Mouse (Mus musculus) bone marrow macrophage, adult 2 months (primary cell): ENCODE measurements around the gene Usp3. TPM values are rescaled to one million over a fixed set of nuclear protein-coding genes. Genes with fewer than 3 reads are reported as not detected.

ENCODE experiments used
- H3K27ac ChIP-seq: 2 replicates; pipeline ENCODE4 v1.5.1; 2012; ENCODE audit warnings: low read depth, low read length; ENCODE audit not compliant: insufficient read depth
- H3K4me1 ChIP-seq: 2 replicates; pipeline ENCODE4 v1.6.1; 2012; ENCODE audit warnings: low read length; ENCODE audit not compliant: control insufficient read depth, insufficient read depth
- H3K4me3 ChIP-seq: 2 replicates; pipeline ENCODE4 v1.5.1; 2012; ENCODE audit warnings: mild to moderate bottlenecking, low read length, moderate library complexity; ENCODE audit not compliant: insufficient read depth
- CTCF ChIP-seq: IDR thresholded peaks from 2 replicates; pipeline ENCODE4 v1.5.1; 2012; ENCODE audit warnings: low read depth, mild to moderate bottlenecking, low read length, moderate library complexity
- POLR2A ChIP-seq: IDR thresholded peaks from 2 replicates; pipeline ENCODE4 v1.6.1; 2012; ENCODE audit warnings: mild to moderate bottlenecking, low read depth, low read length, borderline replicate concordance
- polyA plus RNA-seq: library from polyadenylated mRNA; stranded (reverse); fragments of >200 nt; gene quantifications from 2 replicates; pipeline ENCODE4 v1.2.4, GENCODE M21; 2012; ENCODE audit not compliant: missing spikeins, insufficient read depth, insufficient read length

Usp3 gene
- polyA plus RNA-seq, 1 experiment: 64.4 TPM

DNA sequence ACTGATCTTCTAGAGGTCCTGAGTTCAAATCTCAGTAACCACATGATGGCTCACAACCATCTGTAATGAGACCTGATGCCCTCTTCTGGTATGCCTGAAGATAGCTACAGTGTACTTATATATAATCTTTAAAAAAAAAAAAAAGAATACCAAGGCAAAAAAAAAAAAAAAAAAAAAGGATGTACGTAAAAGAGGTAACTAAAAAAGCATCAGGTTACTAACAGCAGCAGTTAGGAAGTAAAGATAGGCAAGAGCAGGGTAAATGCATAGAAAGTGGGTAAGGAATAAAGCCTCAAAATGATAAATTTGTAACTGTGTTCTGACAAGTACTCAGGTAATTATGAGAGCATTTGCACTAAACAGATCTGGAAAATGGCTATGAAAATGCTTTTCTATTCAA is 12.2 kb downstream of the Usp3 start:
- Histone ChIP-seq H3K4me3 (no peak overlapping the region), H3K4me1 (peaks cover 14% of the 10 kb centered on the region), H3K27ac (no peak overlapping the region)
- TF ChIP-seq CTCF: no peak
- TF ChIP-seq POLR2A: no peak

DNA sequence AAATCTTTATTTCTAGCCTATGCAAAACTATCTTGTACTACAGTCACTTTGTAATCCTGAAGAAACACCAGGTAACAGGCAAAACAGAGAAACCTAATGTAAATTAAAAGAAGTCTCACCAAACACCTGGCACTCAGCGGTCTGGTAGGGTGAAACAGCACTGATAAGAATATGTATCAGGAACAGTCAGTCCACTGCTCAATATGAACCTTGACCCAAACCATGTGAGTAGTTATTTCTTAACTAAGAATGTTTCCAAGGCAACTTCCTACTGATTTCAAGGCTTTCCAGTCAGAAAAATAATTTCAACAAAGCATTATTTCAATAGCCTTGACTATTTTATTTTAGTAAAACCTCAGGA is 17.1 kb downstream of the Usp3 start:
- TF ChIP-seq CTCF: no peak
- TF ChIP-seq POLR2A: no peak
- Histone ChIP-seq H3K27ac (no peak overlapping the region), H3K4me1 (peaks cover 14% of the 10 kb centered on the region), H3K4me3 (no peak overlapping the region)

DNA sequence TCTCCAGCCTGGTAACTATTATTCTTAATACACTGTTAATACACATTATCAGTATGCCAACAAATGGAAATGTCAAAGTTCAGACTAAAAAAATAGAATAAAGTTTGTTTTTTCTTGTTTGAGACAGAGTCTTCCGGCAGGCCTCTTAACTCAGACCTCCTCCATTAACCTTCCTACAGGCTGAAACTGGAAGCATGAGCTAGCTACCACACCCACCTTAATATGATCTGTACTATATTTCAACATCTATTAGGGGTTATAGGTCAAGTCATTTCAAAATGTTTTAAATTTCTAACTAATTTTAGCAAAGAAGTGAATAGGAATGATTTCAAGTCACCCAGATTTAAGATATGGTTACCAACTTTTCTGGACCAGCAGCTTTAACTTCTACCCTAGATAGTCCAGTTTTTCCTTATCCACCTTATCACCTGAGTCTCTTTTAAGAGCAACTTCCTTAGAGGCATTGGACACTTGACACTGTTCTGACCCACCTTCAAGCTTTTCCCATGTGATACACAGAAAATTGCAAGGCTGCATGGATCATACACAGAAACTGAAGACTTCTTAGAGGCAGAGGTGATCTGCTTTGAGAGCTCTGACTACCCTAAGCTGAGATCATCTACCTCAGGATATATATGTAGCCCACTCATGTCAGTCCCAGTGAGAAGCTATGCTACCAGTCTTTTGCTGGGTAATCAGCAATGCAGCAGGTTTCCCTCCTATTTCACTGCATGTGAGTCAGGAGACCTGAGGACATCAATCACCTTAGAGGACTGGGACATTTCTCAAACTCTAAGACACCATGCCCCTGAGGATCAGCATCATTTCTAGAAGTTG is 17.7 kb downstream of the Usp3 start:
- peaks cover 14% of the 10 kb centered on the region for H3K4me1 ChIP-seq
- no peak overlapping the region for H3K27ac ChIP-seq

GRCm38 (mm10) chr9:66571986-66572700 is 20.8 kb downstream of the Usp3 start:
- Histone ChIP-seq H3K27ac (no peak overlapping the region), H3K4me3 (no peak overlapping the region), H3K4me1 (peaks cover 10% of the 10 kb centered on the region)
- TF ChIP-seq POLR2A (no peak), CTCF (no peak)

More for the DNA sequence above, 17.7 kb downstream of the Usp3 start:
- H3K4me3 ChIP-seq: no peak overlapping the region
- TF ChIP-seq POLR2A: no peak
- TF ChIP-seq CTCF: no peak

DNA sequence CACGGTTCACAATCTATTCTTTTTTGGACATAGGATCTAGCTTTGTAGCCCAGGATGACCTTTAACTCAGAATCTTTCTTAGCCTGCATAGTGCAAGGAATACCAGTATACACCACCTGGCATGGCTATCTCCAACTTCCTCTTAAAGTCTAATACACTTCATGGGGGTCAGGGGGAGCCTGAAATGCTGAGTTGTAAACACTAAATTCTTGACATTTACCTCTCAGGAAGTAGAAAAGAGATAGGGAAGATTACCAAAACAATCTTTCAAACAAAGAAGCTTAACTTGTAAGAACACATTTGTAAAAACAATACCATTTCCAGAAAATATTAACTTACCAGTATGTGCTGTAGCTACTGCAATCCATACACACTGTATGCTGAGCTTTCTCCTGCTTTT is 30.7 kb downstream of the Usp3 start:
- Histone ChIP-seq H3K4me1 (peaks cover 15% of the 10 kb centered on the region), H3K27ac (no peak overlapping the region), H3K4me3 (no peak overlapping the region)
- TF ChIP-seq CTCF: no peak
- TF ChIP-seq POLR2A: no peak

DNA sequence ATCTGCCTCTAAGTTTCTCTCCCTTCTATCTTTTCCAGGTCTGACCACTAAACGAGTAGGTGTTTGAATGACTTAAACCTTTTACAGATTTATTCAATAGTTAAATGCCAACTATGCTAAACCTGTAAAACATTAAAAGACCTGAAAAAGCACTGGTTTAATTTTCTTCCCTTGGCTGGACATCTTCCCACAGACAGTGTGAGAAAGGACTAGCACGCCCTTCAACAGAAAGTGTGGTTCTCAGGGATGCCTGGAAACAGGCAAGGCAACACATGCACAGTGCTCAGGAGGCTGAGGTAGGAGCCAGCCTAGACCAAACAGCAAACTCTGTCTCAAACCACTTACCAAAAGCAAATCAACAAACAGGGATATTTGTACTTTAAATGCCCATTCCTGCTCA is 31.4 kb downstream of the Usp3 start:
- H3K4me3 ChIP-seq: no peak overlapping the region
- no peak overlapping the region for H3K27ac ChIP-seq
- peaks cover 15% of the 10 kb centered on the region for H3K4me1 ChIP-seq
- TF ChIP-seq CTCF (no peak), POLR2A (no peak)

- Histone ChIP-seq H3K4me1 (peaks cover 15% of the 10 kb centered on the region), H3K27ac (no peak overlapping the region), H3K4me3 (no peak overlapping the region)
- no peak for TF ChIP-seq CTCF
- no peak for TF ChIP-seq POLR2A
Observed at GRCm38 (mm10) chr9:66560728-66561127, 32.2 kb downstream of the Usp3 start.

- Histone ChIP-seq H3K27ac (no peak overlapping the region), H3K4me3 (no peak overlapping the region), H3K4me1 (peaks cover 15% of the 10 kb centered on the region)
- no peak for TF ChIP-seq POLR2A
Observed at GRCm38 (mm10) chr9:66560295-66560694, 32.6 kb downstream of the Usp3 start.

GRCm38 (mm10) chr9:66558971-66559370 is 34.0 kb downstream of the Usp3 start:
- Histone ChIP-seq H3K27ac (no peak overlapping the region), H3K4me1 (peaks cover 15% of the 10 kb centered on the region), H3K4me3 (no peak overlapping the region)
- TF ChIP-seq POLR2A: no peak
- no peak for TF ChIP-seq CTCF

GRCm38 (mm10) chr9:66542785-66543184 is 50.2 kb downstream of the Usp3 start:
- TF ChIP-seq POLR2A (no peak), CTCF (no peak)
- H3K27ac ChIP-seq: no peak overlapping the region
- peaks cover 6% of the 10 kb centered on the region for H3K4me1 ChIP-seq
- H3K4me3 ChIP-seq: no peak overlapping the region
